Mouse (Mus musculus) splenic B cell, adult 2 months (primary cell): ENCODE results near the gene Gm10563.
"Not testable (repeated sequence)": the region's sequence is repeated elsewhere in the genome, so short reads cannot be mapped to it uniquely, and the experiment has no call there.

Experiments
- DNase-seq: peaks from one replicate; pipeline ENCODE4 v3.0.0-alpha.2; 2011; ENCODE audit warnings: low read depth, low spot score
- H3K27me3 ChIP-seq: 2 replicates; pipeline ENCODE4 v1.6.1; 2012; ENCODE audit warnings: mild to moderate bottlenecking, low read length, moderate library complexity, mixed read lengths; ENCODE audit not compliant: control insufficient read depth, poor library complexity, insufficient read depth, severe bottlenecking
- H3K36me3 ChIP-seq: 2 replicates; pipeline ENCODE4 v1.6.1; 2012; ENCODE audit warnings: mild to moderate bottlenecking, low read length, moderate library complexity, mixed read lengths; ENCODE audit not compliant: control insufficient read depth, poor library complexity, insufficient read depth, severe bottlenecking

Gm10563 gene

GRCm38 (mm10) chr4:155595777-155596176 lies 49.4 kb downstream of the Gm10563 start:
- no peaks in the 10 kb centered on the region for H3K36me3 ChIP-seq
- no peaks in the 10 kb centered on the region for H3K27me3 ChIP-seq
- DNase-seq: no peak

GRCm38 (mm10) chr4:155593780-155594179 lies 51.4 kb downstream of the Gm10563 start:
- no peaks in the 10 kb centered on the region for H3K36me3 ChIP-seq
- H3K27me3 ChIP-seq: no peaks in the 10 kb centered on the region
- DNase-seq: no peak

- no peak for DNase-seq
- Histone ChIP-seq H3K36me3 (no peaks in the 10 kb centered on the region; the same call in 1 of the 2 replicates), H3K27me3 (no peaks in the 10 kb centered on the region)
These were observed 54.0 kb downstream of the Gm10563 start for GRCm38 (mm10) chr4:155591012-155591719.

- H3K27me3 ChIP-seq: no peaks in the 10 kb centered on the region
- DNase-seq: no peak
- peaks cover 5% of the 10 kb centered on the region; the same call in 1 of the 2 replicates for H3K36me3 ChIP-seq
These were observed 55.9 kb downstream of the Gm10563 start for GRCm38 (mm10) chr4:155589356-155589755.

GRCm38 (mm10) chr4:155582279-155582905 lies 62.8 kb downstream of the Gm10563 start:
- no peaks in the 10 kb centered on the region for H3K27me3 ChIP-seq
- DNase-seq: no peak
- peaks cover 11% of the 10 kb centered on the region for H3K36me3 ChIP-seq

- peak; percentile 58 for DNase-seq
- peaks cover 17% of the 10 kb centered on the region for H3K36me3 ChIP-seq
- no peaks in the 10 kb centered on the region for H3K27me3 ChIP-seq
These were observed 64.8 kb downstream of the Gm10563 start for GRCm38 (mm10) chr4:155580420-155580819.

GRCm38 (mm10) chr4:155578336-155579125 lies 66.7 kb downstream of the Gm10563 start:
- H3K36me3 ChIP-seq: peaks cover 12% of the 10 kb centered on the region
- H3K27me3 ChIP-seq: no peaks in the 10 kb centered on the region
- no peak for DNase-seq

- H3K27me3 ChIP-seq: no peaks in the 10 kb centered on the region
- DNase-seq: no peak
These were observed 67.5 kb downstream of the Gm10563 start for GRCm38 (mm10) chr4:155577741-155578140.

GRCm38 (mm10) chr4:155577132-155577531 lies 68.1 kb downstream of the Gm10563 start:
- peaks cover 12% of the 10 kb centered on the region for H3K36me3 ChIP-seq
- H3K27me3 ChIP-seq: no peaks in the 10 kb centered on the region
- DNase-seq: no peak

More at GRCm38 (mm10) chr4:155577741-155578140, 67.5 kb downstream of the Gm10563 start:
- peaks cover 12% of the 10 kb centered on the region for H3K36me3 ChIP-seq

GRCm38 (mm10) chr4:155575521-155575920 lies 69.7 kb downstream of the Gm10563 start:
- DNase-seq: no peak
- no peaks in the 10 kb centered on the region for H3K27me3 ChIP-seq
- H3K36me3 ChIP-seq: peaks cover 12% of the 10 kb centered on the region

GRCm38 (mm10) chr4:155574931-155575330 lies 70.3 kb downstream of the Gm10563 start:
- H3K36me3 ChIP-seq: peaks cover 10% of the 10 kb centered on the region
- H3K27me3 ChIP-seq: no peaks in the 10 kb centered on the region
- DNase-seq: no peak

GRCm38 (mm10) chr4:155573876-155574275 lies 71.3 kb downstream of the Gm10563 start:
- Histone ChIP-seq H3K27me3 (no peaks in the 10 kb centered on the region), H3K36me3 (peaks cover 6% of the 10 kb centered on the region; the same call in 1 of the 2 replicates)
- DNase-seq: no peak

GRCm38 (mm10) chr4:155573155-155573554 lies 72.1 kb downstream of the Gm10563 start:
- DNase-seq: no peak
- H3K27me3 ChIP-seq: no peaks in the 10 kb centered on the region
- peaks cover 6% of the 10 kb centered on the region; the same call in 1 of the 2 replicates for H3K36me3 ChIP-seq

- DNase-seq: no peak
- Histone ChIP-seq H3K27me3 (no peaks in the 10 kb centered on the region), H3K36me3 (peaks cover 1% of the 10 kb centered on the region; the same call in 1 of the 2 replicates)
These were observed 73.8 kb downstream of the Gm10563 start for GRCm38 (mm10) chr4:155571442-155571841.

GRCm38 (mm10) chr4:155570315-155570714 lies 74.9 kb downstream of the Gm10563 start:
- H3K27me3 ChIP-seq, H3K36me3 ChIP-seq, DNase-seq: not testable (repeated sequence)
